Mouse (Mus musculus) stomach, embryonic 15.5 days (tissue): Measurements from ENCODE around the gene Ostm1. TPM values are rescaled to one million over a fixed set of nuclear protein-coding genes. Genes with fewer than 3 reads are reported as not detected.
A peak's percentile ranks its signal among the peaks of the same experiment; 100 is the strongest.

Source experiments
- ATAC-seq: fragments of 200-750 bp; cut with Nextera tagmentation; 2 replicates; pipeline ENCODE4 v1.8.0; 2017; ENCODE audit warnings: low read depth, moderate number of reproducible peaks, moderate TSS enrichment; ENCODE audit not compliant: insufficient read depth, low FRiP score
- H3K27ac ChIP-seq: fragments of 300-500 bp; sonication (generic); 2 replicates; pipeline ENCODE4 v1.5.1; 2015; ENCODE audit warnings: mild to moderate bottlenecking, inconsistent platforms
- H3K27me3 ChIP-seq: fragments of 300-500 bp; sonication (generic); replicated peaks from 2 replicates; pipeline ENCODE4 v1.6.1; 2015; ENCODE audit warnings: inconsistent platforms
- H3K36me3 ChIP-seq: fragments of 300-500 bp; sonication (generic); 2 replicates; pipeline ENCODE4 v1.6.1; 2015; ENCODE audit warnings: inconsistent platforms
- H3K4me1 ChIP-seq: fragments of 300-500 bp; sonication (generic); 2 replicates; pipeline ENCODE4 v1.6.1; 2015; ENCODE audit warnings: inconsistent platforms
- H3K4me2 ChIP-seq: fragments of 300-500 bp; sonication (generic); 2 replicates; pipeline ENCODE4 v1.6.1; 2015; ENCODE audit warnings: mild to moderate bottlenecking, inconsistent platforms
- H3K4me3 ChIP-seq: fragments of 300-500 bp; sonication (generic); replicated peaks from 2 replicates; pipeline ENCODE4 v1.5.1; 2015; ENCODE audit warnings: inconsistent platforms
- H3K9ac ChIP-seq: fragments of 300-500 bp; sonication (generic); 2 replicates; pipeline ENCODE4 v1.6.1; 2015; ENCODE audit warnings: inconsistent platforms
- H3K9me3 ChIP-seq: fragments of 300-500 bp; sonication (generic); 2 replicates; pipeline ENCODE4 v1.6.1; 2016; ENCODE audit warnings: inconsistent platforms
- WGBS: fragments of 180-500 bp; shearing (Covaris S2); methylation state at CpG from one replicate; pipeline ENCODE4 v1.1.7; 2015; 5-methylcytosine and 5-hydroxymethylcytosine counted together
- polyA plus RNA-seq: library from polyadenylated mRNA; unstranded; fragments of >200 nt; fragmentation: Nextera tagmentation; extraction: Ambion mirVana; gene quantifications from 2 replicates; pipeline ENCODE4 v1.2.1, GENCODE M21; 2015

The Ostm1 gene
- polyA plus RNA-seq, 1 experiment from 2014 or later: 13.0 TPM

DNA sequence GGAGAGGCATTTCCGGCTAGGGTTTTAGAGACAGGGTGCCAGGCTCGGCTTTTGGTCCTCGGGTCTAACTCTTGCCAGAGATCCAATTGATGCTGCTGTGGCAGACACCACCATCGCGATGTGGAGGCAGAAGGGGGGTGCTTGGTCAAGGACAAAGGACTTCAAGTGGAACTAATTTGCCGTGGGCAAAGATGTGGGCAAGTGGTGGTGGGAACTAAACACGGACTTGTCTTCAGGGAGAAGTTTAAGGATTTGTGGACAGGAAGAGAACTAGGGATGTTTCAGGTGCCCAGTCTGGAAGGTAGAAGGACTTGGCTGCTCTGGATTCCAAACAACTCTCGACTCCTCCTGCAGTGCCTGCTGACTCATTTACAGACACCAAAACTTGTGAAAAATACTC, 1.5 kb downstream of the Ostm1 start:
- ATAC-seq: no peak
- H3K4me1 ChIP-seq: peaks cover 13% of the 10 kb centered on the region; the same call in 1 of the 2 replicates
- H3K27me3 ChIP-seq: peaks cover 95% of the 10 kb centered on the region
- WGBS: 4% methylated on average over 8 of the region's 8 CpGs
- H3K9me3 ChIP-seq: no peaks in the 10 kb centered on the region
- no peak overlapping the region for H3K27ac ChIP-seq
- no peaks in the 10 kb centered on the region for H3K36me3 ChIP-seq
- no peak overlapping the region for H3K4me3 ChIP-seq
- H3K4me2 ChIP-seq: no peak overlapping the region
- no peak overlapping the region for H3K9ac ChIP-seq

DNA sequence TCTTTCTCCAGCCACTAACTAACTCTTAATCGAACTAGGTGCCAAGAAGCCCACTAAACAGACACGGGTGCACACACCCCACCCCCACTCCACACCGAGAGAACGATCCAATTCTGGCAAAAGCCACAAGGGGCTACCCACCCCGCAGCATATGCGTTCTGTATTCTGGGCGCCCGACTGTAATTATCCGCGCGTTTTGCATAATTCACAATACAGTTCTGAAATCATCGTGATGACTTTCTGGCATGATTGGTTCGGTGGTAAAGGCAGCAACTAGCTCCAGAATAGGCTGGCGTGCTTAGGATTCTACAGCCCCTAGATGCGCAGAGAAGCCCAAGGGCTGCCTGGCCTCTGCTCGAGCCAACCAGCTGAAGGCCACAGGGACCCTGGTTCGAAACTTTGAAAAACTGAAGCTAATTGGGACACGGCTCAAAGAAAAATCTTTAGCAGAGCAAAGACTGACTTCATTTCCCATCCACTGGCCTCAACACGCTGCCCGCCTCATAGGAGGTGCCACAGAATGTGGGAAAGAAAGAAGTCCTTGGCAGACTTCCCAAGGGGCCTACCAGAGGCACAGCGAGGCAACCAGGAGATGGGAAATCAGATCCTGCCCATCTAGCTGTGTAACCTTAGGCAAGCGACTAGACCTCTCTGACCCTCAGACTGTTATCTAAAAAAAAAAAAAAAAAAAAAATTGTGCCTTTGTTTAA, 2.1 kb downstream of the Ostm1 start:
- Histone ChIP-seq H3K4me2 (no peak overlapping the region), H3K4me1 (peaks cover 13% of the 10 kb centered on the region; the same call in 1 of the 2 replicates), H3K9ac (no peak overlapping the region), H3K9me3 (no peaks in the 10 kb centered on the region), H3K4me3 (no peak overlapping the region), H3K36me3 (no peaks in the 10 kb centered on the region), H3K27ac (no peak overlapping the region), H3K27me3 (peaks cover 95% of the 10 kb centered on the region)
- 5% methylated on average over 22 of the region's 22 CpGs for WGBS
- ATAC-seq: no peak

DNA sequence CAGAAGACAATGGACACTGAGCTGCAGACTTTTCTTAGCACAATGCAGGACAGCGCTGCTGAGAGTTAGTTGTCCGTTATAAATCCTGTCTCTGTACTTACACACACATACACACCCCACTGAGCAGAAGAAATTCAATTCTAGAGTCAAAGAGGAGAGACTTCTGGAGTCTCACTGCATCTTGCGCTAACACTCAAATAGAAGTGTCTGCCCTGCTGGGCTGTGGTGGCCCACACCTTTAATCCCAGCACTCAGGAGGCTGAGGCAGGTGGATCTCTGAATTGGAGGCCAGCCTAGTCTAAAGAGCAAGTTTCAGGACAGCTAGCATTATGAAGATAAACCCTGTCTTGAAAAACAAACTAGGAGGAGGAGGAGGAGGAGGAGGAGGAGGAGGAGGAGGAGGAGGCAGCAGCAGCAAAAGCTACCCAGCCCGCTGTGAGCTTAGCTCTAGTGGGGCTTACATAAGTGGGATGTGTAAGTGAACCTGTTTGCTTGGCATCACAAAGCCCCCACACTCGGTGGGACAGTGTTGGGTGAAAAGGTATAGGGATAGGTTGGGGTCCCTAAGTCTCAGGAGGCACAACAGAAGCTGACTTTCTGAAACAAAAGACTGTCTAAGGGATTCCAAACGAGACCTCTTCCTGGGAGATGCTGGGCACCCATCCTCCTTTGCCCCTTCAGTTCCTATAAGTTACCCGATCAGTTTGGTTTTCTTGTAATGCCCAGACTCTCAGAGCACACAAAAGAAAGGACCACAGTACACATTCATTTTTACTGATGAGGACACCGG, 4.5 kb downstream of the Ostm1 start:
- Histone ChIP-seq H3K9ac (no peak overlapping the region), H3K27ac (no peak overlapping the region), H3K4me1 (peaks cover 26% of the 10 kb centered on the region; the same call in 1 of the 2 replicates), H3K4me2 (no peak overlapping the region), H3K36me3 (no peaks in the 10 kb centered on the region), H3K4me3 (no peak overlapping the region), H3K27me3 (peaks cover 96% of the 10 kb centered on the region), H3K9me3 (no peaks in the 10 kb centered on the region)
- ATAC-seq: no peak
- 6% methylated on average over 8 of the region's 8 CpGs for WGBS

DNA sequence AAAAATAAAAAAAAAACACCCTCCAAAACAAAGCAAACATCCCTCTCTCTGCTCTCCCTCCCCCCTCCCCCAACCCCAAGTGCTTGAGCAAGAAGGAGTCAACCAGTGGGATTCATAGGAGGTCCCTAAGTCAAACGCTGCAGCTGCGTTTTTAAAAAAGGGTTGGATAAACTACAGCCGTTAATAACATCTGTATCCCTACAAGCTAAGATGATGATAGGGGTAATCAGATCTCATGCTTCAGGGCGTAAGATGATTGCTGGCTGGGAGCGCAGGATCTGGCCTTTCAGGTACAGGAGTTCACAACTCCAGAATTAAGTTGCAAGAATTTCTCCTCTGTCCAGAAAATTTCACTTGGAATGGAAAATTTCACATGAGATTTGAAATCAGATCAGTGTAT, 5.9 kb downstream of the Ostm1 start:
- Histone ChIP-seq H3K4me3 (no peak overlapping the region), H3K9ac (no peak overlapping the region), H3K4me2 (no peak overlapping the region), H3K4me1 (peaks cover 16% of the 10 kb centered on the region; the same call in 1 of the 2 replicates), H3K27ac (no peak overlapping the region), H3K27me3 (peaks cover 96% of the 10 kb centered on the region), H3K36me3 (no peaks in the 10 kb centered on the region), H3K9me3 (no peaks in the 10 kb centered on the region)
- 3% methylated on average over 5 of the region's 5 CpGs for WGBS
- ATAC-seq: no peak

DNA sequence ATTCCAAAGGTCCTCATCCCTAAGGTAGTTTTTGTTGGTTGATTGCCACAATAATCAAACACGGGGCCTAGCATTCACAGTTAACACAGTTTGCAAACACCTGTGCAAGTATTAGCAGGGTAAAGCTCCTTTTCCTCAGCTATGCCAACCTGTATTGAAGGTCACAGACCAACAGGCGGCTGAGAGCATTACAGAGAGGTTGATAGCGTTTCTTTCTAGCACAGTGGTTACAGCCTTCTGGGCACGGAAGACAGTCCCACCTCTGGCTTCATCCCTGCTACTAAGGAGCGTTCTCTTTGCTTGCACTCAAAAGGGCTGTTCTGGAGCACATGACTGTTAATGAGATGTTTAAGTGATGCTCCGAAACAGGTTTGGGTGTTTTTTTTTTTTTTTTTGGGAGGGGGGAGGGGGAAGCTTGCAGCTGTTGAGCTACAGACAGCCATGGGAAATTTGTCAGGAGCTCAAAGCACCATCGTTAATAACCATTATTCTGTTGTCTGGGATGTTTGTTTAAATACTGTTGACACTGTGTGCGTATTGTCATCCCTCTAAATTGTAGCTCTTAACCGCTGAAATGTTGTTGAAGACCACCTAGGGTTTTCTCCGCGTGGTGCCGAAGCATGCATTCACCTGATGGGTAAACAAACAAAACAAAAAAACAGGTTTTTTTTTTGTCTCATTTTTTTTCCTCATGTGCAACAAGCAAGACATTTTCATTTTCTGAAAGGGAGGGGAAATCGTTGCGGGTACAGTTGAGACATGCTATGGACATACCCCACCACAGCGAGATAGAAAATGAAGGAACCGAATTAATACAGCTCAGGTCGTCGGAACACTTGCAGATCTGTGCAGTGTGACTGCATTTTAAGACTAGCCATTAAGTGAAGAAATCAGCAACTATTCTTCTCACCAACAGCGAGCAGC, 6.9 kb downstream of the Ostm1 start:
- Histone ChIP-seq H3K27ac (no peak overlapping the region), H3K4me2 (no peak overlapping the region), H3K27me3 (peaks cover 95% of the 10 kb centered on the region), H3K9ac (no peak overlapping the region), H3K36me3 (no peaks in the 10 kb centered on the region), H3K4me3 (no peak overlapping the region), H3K4me1 (peaks cover 13% of the 10 kb centered on the region; the same call in 1 of the 2 replicates), H3K9me3 (no peaks in the 10 kb centered on the region)
- WGBS: 2% methylated on average over 19 of the region's 19 CpGs
- no peak for ATAC-seq

DNA sequence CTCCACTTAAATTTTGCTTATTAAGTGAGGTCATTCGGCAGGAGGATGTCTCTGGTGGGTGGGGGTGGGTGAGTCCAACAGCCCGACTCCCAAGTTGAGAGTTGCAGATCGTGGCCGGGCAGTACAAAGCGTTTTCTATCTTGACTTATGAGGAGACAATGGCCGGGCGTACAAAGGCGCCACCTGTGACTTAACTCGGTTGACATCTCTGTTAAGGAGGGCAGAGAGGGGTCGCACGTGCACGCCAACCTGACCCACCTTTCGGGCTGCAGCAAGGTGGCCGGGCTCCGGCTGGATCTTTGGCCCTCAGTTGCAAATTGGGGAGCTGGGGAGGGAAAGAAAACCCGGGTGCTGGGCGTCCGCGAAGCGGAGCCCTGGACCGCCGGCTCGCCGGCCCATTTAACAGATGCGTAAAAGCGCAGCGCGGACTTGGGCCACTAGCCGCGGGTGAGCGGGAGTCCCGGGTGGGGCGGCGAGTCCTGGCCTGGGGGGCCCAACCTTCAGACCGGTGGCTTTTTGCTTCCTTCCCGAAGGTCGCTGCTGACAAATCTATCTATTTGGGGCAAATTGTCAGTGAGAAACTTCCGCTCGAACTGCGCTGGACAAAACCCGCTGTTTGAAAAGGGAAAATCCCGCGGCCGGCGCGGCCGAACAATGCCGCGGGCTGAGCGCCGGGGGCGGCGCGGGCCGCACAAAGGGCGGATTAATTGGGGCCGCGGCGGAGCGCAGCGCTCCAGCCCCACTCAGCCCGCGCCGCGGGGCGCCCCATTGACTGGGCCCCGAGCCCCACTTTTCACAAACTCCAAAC, 7.8 kb downstream of the Ostm1 start:
- no peaks in the 10 kb centered on the region for H3K36me3 ChIP-seq
- under 1% methylated on average over 67 of the region's 67 CpGs for WGBS
- H3K27me3 ChIP-seq: peaks cover 88% of the 10 kb centered on the region
- H3K9me3 ChIP-seq: no peaks in the 10 kb centered on the region
- no peak overlapping the region for H3K27ac ChIP-seq
- H3K4me1 ChIP-seq: peaks cover 13% of the 10 kb centered on the region; the same call in 1 of the 2 replicates
- peak overlapping the region; percentile 32 for H3K4me3 ChIP-seq
- no peak overlapping the region for H3K9ac ChIP-seq
- peak overlapping the region; percentile 53 for H3K4me2 ChIP-seq
- no peak for ATAC-seq

DNA sequence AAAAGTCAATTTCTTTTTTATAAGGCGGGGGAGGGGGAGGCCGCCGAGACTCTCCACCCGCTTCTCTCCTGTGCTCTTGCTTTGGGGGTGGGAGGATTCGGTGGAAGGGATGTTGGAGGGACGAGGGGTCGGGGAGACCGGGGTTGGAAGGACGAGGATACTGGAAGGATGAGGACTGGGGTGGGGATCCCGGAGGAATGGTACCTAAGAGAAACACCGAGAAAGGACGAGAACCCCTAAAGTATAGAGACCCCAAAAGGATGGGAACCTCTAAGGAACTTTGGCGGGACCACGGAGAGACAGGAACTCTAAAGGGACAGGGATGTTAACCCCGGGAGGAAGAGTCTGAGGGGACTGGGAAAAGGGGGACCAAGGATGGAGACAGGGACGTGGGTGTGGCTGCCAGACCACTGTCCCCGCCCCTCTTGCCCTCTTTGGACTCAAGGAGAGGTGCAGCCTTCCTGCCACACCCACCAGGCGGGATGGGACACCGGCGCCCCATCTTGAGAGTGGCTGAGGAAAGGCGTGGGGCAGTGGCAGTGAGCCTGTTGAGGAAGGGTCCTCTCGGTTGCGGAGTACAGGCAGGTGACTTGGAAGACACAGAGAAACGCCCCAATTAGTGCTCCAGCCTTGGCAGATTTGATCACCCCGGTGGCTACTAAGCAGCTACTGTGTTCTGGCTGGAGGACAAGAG, 8.5 kb downstream of the Ostm1 start:
- H3K4me1 ChIP-seq: peaks cover 13% of the 10 kb centered on the region; the same call in 1 of the 2 replicates
- no peak overlapping the region for H3K27ac ChIP-seq
- H3K9me3 ChIP-seq: no peaks in the 10 kb centered on the region
- no peak overlapping the region for H3K9ac ChIP-seq
- 2% methylated on average over 25 of the region's 25 CpGs for WGBS
- peak overlapping the region; percentile 53 for H3K4me2 ChIP-seq
- H3K4me3 ChIP-seq: peak overlapping the region; percentile 32
- H3K36me3 ChIP-seq: no peaks in the 10 kb centered on the region
- ATAC-seq: no peak
- peaks cover 83% of the 10 kb centered on the region for H3K27me3 ChIP-seq

DNA sequence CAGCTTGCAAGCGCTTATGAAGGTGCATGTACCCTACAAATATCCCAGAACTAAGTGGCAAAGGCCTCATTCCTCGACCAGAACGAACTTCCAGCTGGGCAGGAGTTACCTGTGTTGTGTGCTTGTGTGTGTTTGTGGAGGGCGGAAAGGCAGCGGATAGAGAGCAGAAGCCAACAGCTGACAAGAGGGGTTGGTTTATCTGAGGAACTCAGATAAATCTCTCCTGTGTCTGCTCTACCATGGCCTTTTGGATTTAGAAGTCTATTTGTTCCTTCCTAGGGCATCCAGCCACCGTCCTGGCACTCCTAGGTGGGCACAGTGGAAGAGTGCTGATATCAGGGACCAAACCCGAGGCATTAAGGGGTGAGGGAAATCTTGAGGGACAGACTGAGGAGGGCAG, 9.6 kb downstream of the Ostm1 start:
- no peak overlapping the region for H3K9ac ChIP-seq
- H3K4me3 ChIP-seq: no peak overlapping the region
- H3K4me1 ChIP-seq: peaks cover 13% of the 10 kb centered on the region; the same call in 1 of the 2 replicates
- 17% methylated on average over 7 of the region's 7 CpGs for WGBS
- no peak overlapping the region for H3K27ac ChIP-seq
- ATAC-seq: no peak
- no peaks in the 10 kb centered on the region for H3K9me3 ChIP-seq
- no peak overlapping the region for H3K4me2 ChIP-seq
- peaks cover 78% of the 10 kb centered on the region for H3K27me3 ChIP-seq
- H3K36me3 ChIP-seq: no peaks in the 10 kb centered on the region

DNA sequence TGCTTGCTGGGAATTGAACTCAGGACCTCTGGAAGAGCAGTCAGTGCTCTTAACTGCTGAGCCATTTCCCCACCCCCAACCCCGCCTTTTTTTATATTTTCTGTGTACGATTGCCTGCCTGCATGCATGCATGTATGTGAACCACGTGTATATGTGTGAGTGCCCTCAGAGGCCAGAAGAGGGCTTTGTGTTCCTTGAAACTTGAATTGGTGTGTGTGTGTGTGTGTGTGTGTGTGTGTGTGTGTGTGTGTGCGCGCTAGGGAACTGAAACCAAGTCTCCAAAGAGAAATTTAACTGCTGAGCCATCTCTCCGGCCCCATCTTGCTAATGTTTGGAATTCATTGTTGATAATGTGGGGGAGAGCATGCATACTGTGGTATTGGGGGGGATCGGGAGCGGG, 15.0 kb downstream of the Ostm1 start:
- H3K4me3 ChIP-seq: no peak overlapping the region
- H3K27ac ChIP-seq: no peak overlapping the region
- no peaks in the 10 kb centered on the region for H3K9me3 ChIP-seq
- no peak overlapping the region for H3K4me2 ChIP-seq
- no peak for ATAC-seq
- 72% methylated on average over 8 of the region's 8 CpGs for WGBS
- H3K27me3 ChIP-seq: peaks cover 33% of the 10 kb centered on the region
- no peak overlapping the region for H3K9ac ChIP-seq
- no peaks in the 10 kb centered on the region for H3K36me3 ChIP-seq
- no peaks in the 10 kb centered on the region for H3K4me1 ChIP-seq

DNA sequence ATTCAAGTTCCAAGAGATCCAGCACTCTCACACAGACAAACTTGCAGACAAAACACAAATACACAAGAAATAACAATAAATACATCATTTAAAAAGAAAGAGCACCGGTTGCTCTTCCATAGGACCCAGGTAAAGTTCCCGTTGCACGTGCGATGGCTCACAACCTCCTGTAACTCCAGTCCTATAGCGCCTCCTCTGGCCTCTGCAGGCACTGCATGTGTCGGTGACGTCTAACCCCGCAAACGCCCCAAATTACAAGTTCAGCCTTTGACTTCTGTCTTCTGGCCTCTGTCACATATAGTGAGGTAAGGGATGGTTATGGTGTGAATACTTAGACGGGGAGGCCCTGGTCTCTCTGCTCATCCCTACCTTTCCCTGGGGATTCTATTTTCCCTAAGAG, 17.9 kb downstream of the Ostm1 start:
- H3K27ac ChIP-seq: no peak overlapping the region
- no peak overlapping the region for H3K4me2 ChIP-seq
- WGBS: 17% methylated on average over 10 of the region's 10 CpGs
- ATAC-seq: no peak
- no peak overlapping the region for H3K4me3 ChIP-seq
- no peaks in the 10 kb centered on the region for H3K4me1 ChIP-seq
- H3K36me3 ChIP-seq: no peaks in the 10 kb centered on the region
- no peak overlapping the region for H3K9ac ChIP-seq
- H3K27me3 ChIP-seq: peaks cover 13% of the 10 kb centered on the region; the same call in 1 of the 2 replicates
- H3K9me3 ChIP-seq: peaks cover 5% of the 10 kb centered on the region; the same call in 1 of the 2 replicates
